Mouse (Mus musculus): ENCODE data around the gene Smtnl2. TPM values are rescaled to one million over a fixed set of nuclear protein-coding genes. Genes with fewer than 3 reads are reported as not detected.

Smtnl2 gene
- polyA plus RNA-seq, 1 experiment from 2014 or later = 8.1 TPM

GRCm38 (mm10) chr11:72420460-72421122 is 9.1 kb upstream of the Smtnl2 start:
- H3K9ac ChIP-seq (ENCODE audit: low read depth, low read length) = no peak overlapping the region
- no peak for TF ChIP-seq CTCF (IDR thresholded peaks at IDR 0.05; ENCODE audit: low read depth)
- no peaks in the 10 kb centered on the region for H3K4me1 ChIP-seq (replicated peaks; ENCODE audit: control insufficient read depth, insufficient read depth, low read length)
- ATAC-seq = no peak
- H3K27ac ChIP-seq (ENCODE audit: low read depth, low read length) = no peak overlapping the region
- 85% methylated on average over 6 of the region's 6 CpGs for WGBS
- H3K36me3 ChIP-seq (ENCODE audit: control insufficient read depth, insufficient read depth) = no peaks in the 10 kb centered on the region
- H3K27me3 ChIP-seq (replicated peaks; ENCODE audit: control insufficient read depth, insufficient read depth, low read length) = no peaks in the 10 kb centered on the region
- H3K4me2 ChIP-seq (replicated peaks; ENCODE audit: low read depth) = no peak overlapping the region
- H3K9me3 ChIP-seq (ENCODE audit: control insufficient read depth) = no peaks in the 10 kb centered on the region
- no peak overlapping the region for H3K4me3 ChIP-seq (ENCODE audit: low read depth, low read length)

- H3K27ac ChIP-seq (ENCODE audit: low read depth, low read length) = no peak overlapping the region
- no peaks in the 10 kb centered on the region for H3K27me3 ChIP-seq (replicated peaks; ENCODE audit: control insufficient read depth, insufficient read depth, low read length)
- WGBS = 86% methylated on average over 6 of the region's 6 CpGs
- no peak overlapping the region for H3K9ac ChIP-seq (ENCODE audit: low read depth, low read length)
- no peaks in the 10 kb centered on the region for H3K36me3 ChIP-seq (ENCODE audit: control insufficient read depth, insufficient read depth)
- no peak for TF ChIP-seq CTCF (IDR thresholded peaks at IDR 0.05; ENCODE audit: low read depth)
- ATAC-seq = no peak
- no peak overlapping the region for H3K4me3 ChIP-seq (ENCODE audit: low read depth, low read length)
- H3K9me3 ChIP-seq (ENCODE audit: control insufficient read depth) = no peaks in the 10 kb centered on the region
- H3K4me2 ChIP-seq (replicated peaks; ENCODE audit: low read depth) = no peak overlapping the region
- H3K4me1 ChIP-seq (replicated peaks; ENCODE audit: control insufficient read depth, insufficient read depth, low read length) = no peaks in the 10 kb centered on the region
Observed at GRCm38 (mm10) chr11:72419006-72419405, 7.5 kb upstream of the Smtnl2 start.

- H3K4me1 ChIP-seq (replicated peaks; ENCODE audit: control insufficient read depth, insufficient read depth, low read length) = no peaks in the 10 kb centered on the region
- H3K27ac ChIP-seq (ENCODE audit: low read depth, low read length) = no peak overlapping the region
- WGBS = 69% methylated on average over 8 of the region's 8 CpGs
- H3K27me3 ChIP-seq (replicated peaks; ENCODE audit: control insufficient read depth, insufficient read depth, low read length) = no peaks in the 10 kb centered on the region
- TF ChIP-seq CTCF (IDR thresholded peaks at IDR 0.05; ENCODE audit: low read depth) = no peak
- H3K4me3 ChIP-seq (ENCODE audit: low read depth, low read length) = no peak overlapping the region
- H3K9me3 ChIP-seq (ENCODE audit: control insufficient read depth) = no peaks in the 10 kb centered on the region
- H3K36me3 ChIP-seq (ENCODE audit: control insufficient read depth, insufficient read depth) = no peaks in the 10 kb centered on the region
- ATAC-seq = no peak
- H3K4me2 ChIP-seq (replicated peaks; ENCODE audit: low read depth) = no peak overlapping the region
- no peak overlapping the region for H3K9ac ChIP-seq (ENCODE audit: low read depth, low read length)
Observed at GRCm38 (mm10) chr11:72418227-72418626, 6.7 kb upstream of the Smtnl2 start.

GRCm38 (mm10) chr11:72417376-72417775 is 5.9 kb upstream of the Smtnl2 start:
- WGBS = 60% methylated on average over 4 of the region's 4 CpGs
- Histone ChIP-seq H3K27me3 (replicated peaks; ENCODE audit: control insufficient read depth, insufficient read depth, low read length) (no peaks in the 10 kb centered on the region), H3K4me2 (replicated peaks; ENCODE audit: low read depth) (no peak overlapping the region), H3K9me3 (ENCODE audit: control insufficient read depth) (no peaks in the 10 kb centered on the region), H3K4me1 (replicated peaks; ENCODE audit: control insufficient read depth, insufficient read depth, low read length) (no peaks in the 10 kb centered on the region), H3K27ac (ENCODE audit: low read depth, low read length) (no peak overlapping the region), H3K9ac (ENCODE audit: low read depth, low read length) (no peak overlapping the region), H3K4me3 (ENCODE audit: low read depth, low read length) (no peak overlapping the region), H3K36me3 (ENCODE audit: control insufficient read depth, insufficient read depth) (no peaks in the 10 kb centered on the region)
- no peak for TF ChIP-seq CTCF (IDR thresholded peaks at IDR 0.05; ENCODE audit: low read depth)
- no peak for ATAC-seq

GRCm38 (mm10) chr11:72416666-72417065 is 5.2 kb upstream of the Smtnl2 start:
- Histone ChIP-seq H3K9ac (ENCODE audit: low read depth, low read length) (no peak overlapping the region), H3K27me3 (replicated peaks; ENCODE audit: control insufficient read depth, insufficient read depth, low read length) (no peaks in the 10 kb centered on the region), H3K4me1 (replicated peaks; ENCODE audit: control insufficient read depth, insufficient read depth, low read length) (no peaks in the 10 kb centered on the region), H3K4me2 (replicated peaks; ENCODE audit: low read depth) (no peak overlapping the region), H3K36me3 (ENCODE audit: control insufficient read depth, insufficient read depth) (no peaks in the 10 kb centered on the region), H3K4me3 (ENCODE audit: low read depth, low read length) (no peak overlapping the region), H3K27ac (ENCODE audit: low read depth, low read length) (no peak overlapping the region), H3K9me3 (ENCODE audit: control insufficient read depth) (no peaks in the 10 kb centered on the region)
- 71% methylated on average over 5 of the region's 5 CpGs for WGBS
- no peak for ATAC-seq
- TF ChIP-seq CTCF (IDR thresholded peaks at IDR 0.05; ENCODE audit: low read depth) = no peak

- H3K27me3 ChIP-seq (replicated peaks; ENCODE audit: control insufficient read depth, insufficient read depth, low read length) = no peaks in the 10 kb centered on the region
- H3K36me3 ChIP-seq (ENCODE audit: control insufficient read depth, insufficient read depth) = no peaks in the 10 kb centered on the region
- ATAC-seq = no peak
- no peaks in the 10 kb centered on the region for H3K9me3 ChIP-seq (ENCODE audit: control insufficient read depth)
- H3K27ac ChIP-seq (ENCODE audit: low read depth, low read length) = no peak overlapping the region
- no peak overlapping the region for H3K9ac ChIP-seq (ENCODE audit: low read depth, low read length)
- no peak overlapping the region for H3K4me3 ChIP-seq (ENCODE audit: low read depth, low read length)
- no peak for TF ChIP-seq CTCF (IDR thresholded peaks at IDR 0.05; ENCODE audit: low read depth)
- WGBS = 67% methylated on average over 8 of the region's 8 CpGs
- no peak overlapping the region for H3K4me2 ChIP-seq (replicated peaks; ENCODE audit: low read depth)
- H3K4me1 ChIP-seq (replicated peaks; ENCODE audit: control insufficient read depth, insufficient read depth, low read length) = no peaks in the 10 kb centered on the region
Observed at GRCm38 (mm10) chr11:72415155-72415554, 3.6 kb upstream of the Smtnl2 start.

All from intestine, postnatal 0 days (tissue).